Mouse (Mus musculus) spleen, adult 2 months (tissue): ENCODE results near the gene Ubap2l.

Experiments
- CTCF ChIP-seq: fragments of 200-500 bp; IDR thresholded peaks from 2 replicates; pipeline ENCODE4 v1.5.1; 2011; ENCODE audit warnings: mild to moderate bottlenecking, inconsistent platforms; ENCODE audit not compliant: insufficient read depth, insufficient read length, insufficient replicate concordance; ENCODE audit errors: extremely low read depth
- POLR2A ChIP-seq: fragments of 200-500 bp; IDR thresholded peaks from 2 replicates; pipeline ENCODE4 v1.6.1; 2011; ENCODE audit warnings: low read depth, low read length, inconsistent platforms

DNA sequence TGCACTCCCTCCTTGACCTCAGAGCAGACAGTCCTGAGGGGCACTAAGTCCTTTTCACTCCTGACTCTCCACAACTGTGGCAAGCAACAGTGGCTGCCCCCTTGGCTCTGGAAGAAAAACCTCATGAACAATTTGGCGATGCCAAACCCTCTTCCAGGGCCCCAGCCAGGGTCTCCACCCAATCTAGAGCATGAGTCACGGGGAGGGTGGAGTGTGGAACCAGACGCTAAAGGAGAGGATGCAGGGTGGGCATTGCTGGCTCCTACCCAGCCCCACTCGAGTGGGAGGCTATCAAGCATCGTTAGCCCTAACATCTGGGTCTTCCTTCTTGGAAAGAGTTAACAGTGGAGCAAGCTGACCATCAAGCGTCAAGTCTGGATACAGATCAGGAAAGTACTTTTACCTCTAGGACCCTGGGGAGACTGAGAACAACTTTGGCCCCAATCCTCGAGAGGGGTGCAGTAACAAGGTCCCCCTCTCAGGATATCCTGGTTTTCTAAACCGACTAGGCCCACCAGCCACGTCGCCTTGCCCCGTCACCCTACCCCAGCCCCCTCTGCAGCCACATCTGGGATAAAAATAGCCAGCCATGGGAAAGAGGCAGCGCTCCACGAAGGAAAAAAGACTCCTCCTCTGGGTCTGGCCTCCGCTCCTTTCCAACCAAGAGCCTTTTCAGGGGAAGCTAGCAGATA is 90.2 kb downstream of the Ubap2l start:
- no peak for TF ChIP-seq CTCF
- no peak for TF ChIP-seq POLR2A
